Mouse (Mus musculus) skeletal muscle tissue, adult 2 months (tissue): ENCODE measurements around the gene Psmc3.

Experiments used
- DNase-seq: peaks from one replicate; pipeline ENCODE4 v3.0.0-alpha.2; 2012; ENCODE audit warnings: low read depth, low spot score

Psmc3 gene

GRCm38 (mm10) chr2:91113334-91113733 lies 59.5 kb downstream of the Psmc3 start:
- no peak for DNase-seq

GRCm38 (mm10) chr2:91113852-91114251 lies 60.0 kb downstream of the Psmc3 start:
- DNase-seq = no peak

- DNase-seq = peak; percentile 92
Measured at GRCm38 (mm10) chr2:91114781-91115577, 61.2 kb downstream of the Psmc3 start.

- DNase-seq = no peak
Measured at GRCm38 (mm10) chr2:91115578-91115970, 61.8 kb downstream of the Psmc3 start.
